Mouse (Mus musculus): ENCODE measurements around the gene Tmem143. TPM values are rescaled to one million over a fixed set of nuclear protein-coding genes. Genes with fewer than 3 reads are reported as not detected.
"Not testable (repeated sequence)": the region's sequence is repeated elsewhere in the genome, so short reads cannot be mapped to it uniquely, and the experiment has no call there.

Gene Tmem143
- polyA plus RNA-seq, 1 experiment from 2014 or later = 6.8 TPM

DNA sequence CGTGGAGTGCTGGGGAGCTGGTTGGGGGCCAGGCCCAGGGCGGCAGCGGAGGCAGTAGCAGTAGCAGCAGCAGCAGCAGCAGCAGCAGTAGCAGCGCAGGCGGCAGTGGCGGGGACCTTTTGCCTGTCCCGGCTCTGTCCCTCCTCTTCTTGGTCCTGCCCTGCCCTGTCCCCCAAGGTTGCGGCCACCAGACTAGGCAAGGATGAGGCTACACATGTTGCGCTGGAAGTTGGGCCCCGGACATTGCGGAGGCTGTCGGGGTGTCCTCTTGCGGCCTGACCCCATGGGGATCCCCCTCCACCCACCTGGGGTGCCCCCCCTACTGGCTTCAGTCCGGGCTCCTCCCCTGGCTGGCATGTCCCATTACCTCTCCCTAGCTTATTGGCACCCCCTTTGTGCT is 27.0 kb upstream of the Tmem143 start:
- 7% methylated on average over 13 of the region's 14 CpGs for WGBS
- H3K4me3 ChIP-seq (ENCODE audit: low read depth, low read length) = peak overlapping the region; percentile 28
- no peak overlapping the region for H3K9ac ChIP-seq (ENCODE audit: low read depth, low read length)
- H3K9me3 ChIP-seq (ENCODE audit: control insufficient read depth) = no peaks in the 10 kb centered on the region
- H3K4me2 ChIP-seq (replicated peaks; ENCODE audit: low read depth) = peak overlapping the region; percentile 64
- H3K27ac ChIP-seq (ENCODE audit: low read depth, low read length) = no peak overlapping the region
- 0 out of 2 replicates have a peak, but pooled peaks cover 5% of the 10 kb centered on the region for H3K36me3 ChIP-seq (ENCODE audit: control insufficient read depth, insufficient read depth)
- no peak for TF ChIP-seq CTCF (IDR thresholded peaks at IDR 0.05; ENCODE audit: low read depth)
- no peak for ATAC-seq
- no peaks in the 10 kb centered on the region; the same call in 1 of the 2 replicates for H3K4me1 ChIP-seq (replicated peaks; ENCODE audit: control insufficient read depth, insufficient read depth, low read length)
- H3K27me3 ChIP-seq (replicated peaks; ENCODE audit: control insufficient read depth, insufficient read depth, low read length) = no peaks in the 10 kb centered on the region; the same call in 1 of the 2 replicates

DNA sequence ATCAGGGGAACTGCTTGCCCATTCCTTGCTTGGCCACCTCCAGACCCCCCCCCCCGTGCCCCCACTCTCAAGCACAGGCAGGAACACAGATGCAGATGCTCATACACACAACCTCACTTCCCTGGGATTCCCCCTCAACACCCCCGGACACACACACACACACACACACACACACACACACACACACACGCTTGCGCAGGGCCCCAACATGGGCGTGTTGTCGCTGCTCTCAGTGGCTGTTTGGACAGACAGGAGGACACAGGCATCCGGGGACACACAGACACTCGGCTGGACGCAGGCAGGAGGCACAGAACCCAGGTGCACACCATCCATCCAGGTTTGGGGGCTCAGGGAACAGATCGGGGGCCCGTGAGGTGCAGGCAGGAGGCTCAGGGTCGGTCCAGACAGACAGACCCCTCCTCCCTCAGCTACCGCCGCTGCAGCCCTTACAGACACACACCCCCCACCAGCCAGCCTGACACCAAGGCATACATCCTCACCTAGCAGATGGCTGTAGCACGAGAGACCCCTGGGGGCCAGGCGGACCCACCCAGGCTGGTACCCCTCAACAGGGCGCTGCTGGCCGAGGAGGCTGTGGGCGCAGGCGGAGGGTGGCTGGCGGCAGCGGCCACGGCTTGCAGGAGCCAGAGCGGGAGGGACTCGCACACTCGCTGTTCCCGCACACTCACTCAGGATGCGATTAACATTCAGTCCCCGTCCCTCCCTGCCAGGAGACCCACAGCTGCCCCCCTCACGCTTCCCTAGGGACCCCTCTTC is 26.3 kb upstream of the Tmem143 start:
- no peak for ATAC-seq
- Histone ChIP-seq H3K36me3 (ENCODE audit: control insufficient read depth, insufficient read depth) (peaks cover 7% of the 10 kb centered on the region; the same call in 1 of the 2 replicates), H3K4me1 (replicated peaks; ENCODE audit: control insufficient read depth, insufficient read depth, low read length) (no peaks in the 10 kb centered on the region; the same call in 1 of the 2 replicates), H3K27me3 (replicated peaks; ENCODE audit: control insufficient read depth, insufficient read depth, low read length) (no peaks in the 10 kb centered on the region; the same call in 1 of the 2 replicates), H3K4me2 (replicated peaks; ENCODE audit: low read depth) (peak overlapping the region; percentile 64), H3K9me3 (ENCODE audit: control insufficient read depth) (no peaks in the 10 kb centered on the region), H3K9ac (ENCODE audit: low read depth, low read length) (peak overlapping the region; percentile 22; the same call in 1 of the 2 replicates), H3K27ac (ENCODE audit: low read depth, low read length) (no peak overlapping the region), H3K4me3 (ENCODE audit: low read depth, low read length) (peak overlapping the region; percentile 28)
- TF ChIP-seq CTCF (IDR thresholded peaks at IDR 0.05; ENCODE audit: low read depth) = no peak
- 7% methylated on average over 30 of the region's 30 CpGs for WGBS

DNA sequence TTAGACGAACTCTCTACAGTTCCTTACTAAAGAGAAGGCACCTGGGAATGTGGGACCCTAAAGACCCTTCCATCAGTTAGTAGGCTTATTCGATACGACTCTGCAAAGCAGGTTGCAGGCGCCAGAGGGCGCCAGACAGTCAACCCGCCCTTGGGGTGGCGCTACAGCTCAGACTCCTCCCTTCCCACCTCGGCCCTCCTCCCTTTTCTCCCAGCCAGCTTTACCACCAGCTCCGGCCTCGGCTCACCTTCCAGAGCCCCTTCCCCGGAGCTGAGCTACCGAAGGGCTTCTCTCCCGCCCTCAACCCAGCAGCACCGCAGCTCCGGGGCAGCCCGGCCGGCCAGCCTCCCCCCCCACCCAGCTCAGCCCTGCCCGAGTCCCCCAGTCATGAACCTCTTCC is 24.1 kb upstream of the Tmem143 start, which contains the start of gene Kdelr1:
Kdelr1 (plus strand) TSS at position 149 of the 400 bp plus-strand sequence.
- Histone ChIP-seq H3K36me3 (ENCODE audit: control insufficient read depth, insufficient read depth) (peaks cover 22% of the 10 kb centered on the region), H3K9ac (ENCODE audit: low read depth, low read length) (peak within 1 kb of the TSS; percentile 97), H3K4me2 (replicated peaks; ENCODE audit: low read depth) (peak within 1 kb of the TSS; percentile 79), H3K4me3 (ENCODE audit: low read depth, low read length) (peak within 1 kb of the TSS; percentile 80), H3K9me3 (ENCODE audit: control insufficient read depth) (no peaks in the 10 kb centered on the region), H3K27me3 (replicated peaks; ENCODE audit: control insufficient read depth, insufficient read depth, low read length) (no peaks in the 10 kb centered on the region; the same call in 1 of the 2 replicates), H3K4me1 (replicated peaks; ENCODE audit: control insufficient read depth, insufficient read depth, low read length) (no peaks in the 10 kb centered on the region; the same call in 1 of the 2 replicates), H3K27ac (ENCODE audit: low read depth, low read length) (peak within 1 kb of the TSS; percentile 98)
- peak; percentile 98 for TF ChIP-seq CTCF (IDR thresholded peaks at IDR 0.05; ENCODE audit: low read depth)
- ATAC-seq = peak; percentile 69
- under 1% methylated on average over 18 of the region's 18 CpGs for WGBS

DNA sequence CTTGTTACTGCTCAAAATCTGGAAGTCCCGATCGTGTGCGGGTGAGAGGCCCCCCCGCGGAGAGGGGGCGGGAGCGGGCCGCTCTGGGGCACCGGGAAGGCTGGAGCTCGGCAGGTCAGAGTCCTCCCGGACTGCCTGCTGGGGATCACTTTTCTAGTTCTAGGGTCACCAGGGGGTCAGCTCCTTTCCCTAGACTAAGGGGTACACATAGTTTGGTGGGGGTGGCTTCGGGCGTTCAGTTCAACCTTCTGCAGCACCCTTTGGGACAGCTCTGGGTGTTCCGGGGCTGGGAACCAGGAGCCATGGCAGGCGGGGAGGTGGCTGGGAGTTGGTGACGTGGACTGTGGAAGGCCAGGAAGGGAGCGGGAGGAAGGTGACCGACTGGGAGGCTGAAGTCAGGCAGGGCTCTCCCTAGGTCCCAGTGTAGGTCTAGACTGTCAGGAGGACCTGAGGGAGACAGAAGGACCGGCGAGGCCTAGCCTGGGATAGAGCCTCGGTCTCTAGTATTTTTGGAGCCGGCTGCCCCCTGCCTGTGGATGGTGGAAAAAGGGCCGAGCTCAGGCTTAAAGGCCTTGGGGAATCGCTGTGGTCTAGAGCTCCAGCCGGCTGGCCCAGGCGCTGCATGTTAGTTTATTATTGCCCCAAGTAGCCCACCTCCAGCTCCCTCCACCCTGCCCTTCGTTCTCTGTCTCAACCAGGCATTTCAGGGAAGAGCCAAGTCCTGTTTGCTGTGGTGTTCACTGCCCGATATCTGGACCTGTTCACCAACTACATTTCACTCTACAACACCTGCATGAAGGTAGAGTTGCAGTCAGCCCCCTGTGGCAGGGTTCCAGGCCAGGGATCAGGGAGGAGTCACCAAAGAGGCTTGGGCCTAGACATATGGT is 23.4 kb upstream of the Tmem143 start:
- peak; percentile 54 for TF ChIP-seq CTCF (IDR thresholded peaks at IDR 0.05; ENCODE audit: low read depth)
- peak; percentile 72 for ATAC-seq
- WGBS = 2% methylated on average over 26 of the region's 28 CpGs

DNA sequence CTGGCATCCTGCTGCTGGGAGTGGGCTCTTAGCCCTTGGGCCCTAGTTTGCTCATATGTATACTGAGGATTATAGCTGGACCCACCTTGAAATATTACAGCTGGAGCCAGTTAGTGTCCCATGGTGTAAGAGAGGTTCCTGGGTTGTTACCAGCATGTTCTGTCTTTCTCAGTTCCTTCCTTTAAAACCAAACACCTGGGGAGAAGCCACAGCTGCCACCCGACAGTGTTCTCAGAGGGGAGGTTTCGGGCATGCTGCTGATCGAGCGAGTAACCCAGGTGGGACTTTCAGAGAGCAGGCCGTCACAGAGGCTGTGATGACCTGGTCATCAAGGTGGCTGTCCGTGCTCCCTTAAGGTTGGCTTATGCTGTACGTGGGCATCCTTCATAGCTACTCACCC is 19.8 kb upstream of the Tmem143 start:
- Histone ChIP-seq H3K4me2 (replicated peaks; ENCODE audit: low read depth) (no peak overlapping the region), H3K4me3 (ENCODE audit: low read depth, low read length) (no peak overlapping the region), H3K36me3 (ENCODE audit: control insufficient read depth, insufficient read depth) (peaks cover 58% of the 10 kb centered on the region), H3K9ac (ENCODE audit: low read depth, low read length) (no peak overlapping the region), H3K27ac (ENCODE audit: low read depth, low read length) (no peak overlapping the region), H3K4me1 (replicated peaks; ENCODE audit: control insufficient read depth, insufficient read depth, low read length) (no peaks in the 10 kb centered on the region), H3K9me3 (ENCODE audit: control insufficient read depth) (no peaks in the 10 kb centered on the region), H3K27me3 (replicated peaks; ENCODE audit: control insufficient read depth, insufficient read depth, low read length) (no peaks in the 10 kb centered on the region)
- ATAC-seq = no peak
- TF ChIP-seq CTCF (IDR thresholded peaks at IDR 0.05; ENCODE audit: low read depth) = no peak
- WGBS = 97% methylated on average over 7 of the region's 7 CpGs

More for the DNA sequence above, 23.4 kb upstream of the Tmem143 start:
- Histone ChIP-seq H3K4me2 (replicated peaks; ENCODE audit: low read depth) (peak overlapping the region; percentile 79), H3K9me3 (ENCODE audit: control insufficient read depth) (no peaks in the 10 kb centered on the region), H3K27ac (ENCODE audit: low read depth, low read length) (peak overlapping the region; percentile 98), H3K9ac (ENCODE audit: low read depth, low read length) (peak overlapping the region; percentile 97), H3K4me1 (replicated peaks; ENCODE audit: control insufficient read depth, insufficient read depth, low read length) (no peaks in the 10 kb centered on the region; the same call in 1 of the 2 replicates), H3K4me3 (ENCODE audit: low read depth, low read length) (peak overlapping the region; percentile 80), H3K27me3 (replicated peaks; ENCODE audit: control insufficient read depth, insufficient read depth, low read length) (no peaks in the 10 kb centered on the region; the same call in 1 of the 2 replicates), H3K36me3 (ENCODE audit: control insufficient read depth, insufficient read depth) (peaks cover 26% of the 10 kb centered on the region)

DNA sequence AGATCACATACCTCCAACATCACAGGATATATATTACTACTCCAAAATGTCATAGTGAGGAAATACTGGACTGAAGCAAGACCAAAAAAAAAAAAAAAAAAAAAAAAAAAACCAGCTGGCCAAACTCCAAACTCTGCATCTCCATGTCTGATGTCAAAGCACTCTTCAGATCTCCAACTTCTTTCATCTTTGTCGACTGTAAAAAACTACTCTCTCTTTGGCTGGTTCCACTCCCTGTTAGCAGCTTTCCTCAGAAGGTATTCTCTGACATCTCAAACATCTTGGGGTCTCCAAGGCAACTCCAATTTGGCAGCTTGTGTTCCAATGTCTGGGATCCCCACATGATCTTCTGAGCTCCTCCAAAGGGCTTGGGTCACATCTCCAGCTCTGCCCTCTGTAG is 18.5 kb upstream of the Tmem143 start, which contains the start of gene Grin2d:
Grin2d (minus strand) TSS at position 101 of the 400 bp plus-strand sequence.
- peaks cover 72% of the 10 kb centered on the region for H3K36me3 ChIP-seq (ENCODE audit: control insufficient read depth, insufficient read depth)
- not testable (repeated sequence) for H3K9ac ChIP-seq (ENCODE audit: low read depth, low read length); H3K27ac ChIP-seq (ENCODE audit: low read depth, low read length); ATAC-seq; H3K4me2 ChIP-seq (replicated peaks; ENCODE audit: low read depth); H3K9me3 ChIP-seq (ENCODE audit: control insufficient read depth); H3K4me3 ChIP-seq (ENCODE audit: low read depth, low read length); H3K27me3 ChIP-seq (replicated peaks; ENCODE audit: control insufficient read depth, insufficient read depth, low read length); H3K4me1 ChIP-seq (replicated peaks; ENCODE audit: control insufficient read depth, insufficient read depth, low read length)
- 91% methylated on average over 1 of the region's 1 CpGs for WGBS
